Mouse (Mus musculus): ENCODE data around the gene Max.

The Max gene

DNA sequence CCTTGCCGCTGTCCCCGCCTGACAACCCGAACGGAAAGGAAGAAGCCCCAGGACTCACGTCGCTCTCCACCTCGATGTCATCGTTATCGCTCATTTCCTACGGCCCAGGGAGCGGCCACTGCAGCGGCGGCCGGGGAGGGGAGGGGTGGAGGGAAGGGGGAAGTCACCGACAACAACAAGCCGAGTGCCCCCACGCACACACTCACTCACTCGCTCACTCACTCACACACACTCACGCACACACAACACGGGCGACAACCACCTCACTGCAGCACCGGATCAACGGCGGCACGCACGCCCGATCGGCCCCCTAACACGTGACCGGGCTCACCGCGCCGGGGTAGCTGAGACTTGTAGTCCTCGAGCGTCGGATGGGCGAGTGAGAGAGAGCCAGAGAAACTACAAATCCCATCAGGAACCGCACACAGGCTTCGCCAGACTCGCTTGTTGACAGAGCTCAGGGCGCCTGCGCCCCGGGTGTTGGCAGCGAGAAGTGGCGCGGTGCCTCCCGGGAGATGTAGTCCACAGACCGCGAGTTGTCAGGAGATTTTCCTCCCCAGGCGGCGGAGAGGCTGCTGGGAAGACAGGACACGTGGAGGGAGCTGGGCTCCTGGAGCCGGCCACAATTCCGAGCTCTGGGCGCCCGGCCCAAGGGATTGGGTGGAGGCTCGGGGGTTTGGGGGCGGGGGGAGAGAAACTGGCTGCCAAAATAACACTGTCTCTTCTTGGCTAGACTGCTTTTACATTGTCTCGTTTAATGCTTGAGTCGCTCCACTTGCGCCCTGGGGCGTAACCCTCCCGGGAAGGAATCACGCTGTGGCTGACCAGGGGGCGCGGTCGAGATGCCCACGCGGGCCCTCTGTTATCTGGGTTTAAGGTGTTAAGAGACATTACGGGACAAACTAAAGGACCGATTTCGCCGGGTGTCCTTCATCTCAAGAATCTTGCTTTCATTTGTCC is at the start of gene Max:
Gene Max, minus strand, starts transcription at position 270 of the 960 bp plus-strand sequence.
- peak; percentile 97 for DNase-seq (ENCODE audit: low read depth, low spot score)

- DNase-seq (ENCODE audit: low read depth, low spot score) = peak; percentile 26
Measured at GRCm38 (mm10) chr12:77011092-77011720, 49.2 kb upstream of the Max start.

DNA sequence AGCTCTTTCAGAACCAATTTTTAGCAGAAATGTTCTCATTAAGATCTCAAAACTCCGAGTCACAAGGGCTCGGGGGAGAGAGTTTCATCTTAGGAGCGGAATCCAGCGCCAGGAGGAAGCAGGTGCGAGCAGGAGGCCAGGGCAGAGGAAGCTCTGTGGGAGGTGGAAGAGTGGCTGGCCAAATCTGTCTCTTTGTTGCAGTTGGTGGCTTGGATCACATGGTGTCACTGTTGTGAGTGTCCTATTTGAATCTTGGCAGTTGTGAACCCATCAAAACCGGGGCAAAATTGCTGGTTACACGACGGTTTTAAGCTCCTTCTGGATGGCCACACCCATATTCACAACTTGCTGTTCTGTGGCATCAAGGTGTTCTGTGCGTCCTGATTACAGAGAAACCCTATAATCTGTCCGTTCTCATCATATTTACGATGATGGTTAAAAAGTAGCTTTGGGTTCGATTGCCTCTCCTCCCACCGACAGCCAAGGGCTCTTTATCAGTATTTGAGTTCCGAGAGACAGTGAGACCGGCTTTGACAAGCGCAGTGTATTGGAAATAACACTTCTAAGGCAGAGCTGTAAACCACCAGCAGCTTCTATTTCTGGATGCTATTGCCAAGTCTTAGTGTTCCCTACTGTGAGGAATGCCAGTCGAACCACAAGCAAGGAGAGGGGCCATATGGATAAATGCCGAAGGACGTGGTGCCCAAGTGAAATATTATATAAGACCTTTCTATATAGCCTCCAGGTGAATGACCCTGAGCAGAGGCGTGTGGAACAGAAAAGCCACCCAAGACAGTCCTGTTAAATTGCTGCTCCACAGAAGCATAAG is 47.4 kb upstream of the Max start:
- DNase-seq (ENCODE audit: low read depth, low spot score) = no peak

DNA sequence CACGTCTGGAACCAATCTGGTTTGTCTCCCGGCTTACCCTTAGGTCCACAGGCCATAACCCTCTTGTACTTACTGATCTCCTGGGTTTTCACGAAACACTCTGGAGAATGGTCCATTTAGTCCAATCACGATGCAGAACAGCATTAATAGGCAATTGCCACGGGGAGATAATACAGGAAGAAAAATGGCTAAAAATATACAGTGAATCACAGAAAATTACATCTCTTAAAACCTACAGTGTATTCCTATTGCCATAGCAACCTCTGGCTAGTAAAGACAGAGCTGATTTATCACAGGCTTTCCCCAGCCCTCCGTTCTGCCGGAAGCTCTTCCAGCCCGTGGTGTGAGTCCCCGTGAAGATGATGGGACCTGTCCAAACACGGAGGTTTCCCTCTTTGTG is 42.9 kb upstream of the Max start:
- DNase-seq (ENCODE audit: low read depth, low spot score) = no peak

- no peak for DNase-seq (ENCODE audit: low read depth, low spot score)
Measured at GRCm38 (mm10) chr12:77002551-77003228, 40.7 kb upstream of the Max start.

- no peak for DNase-seq (ENCODE audit: low read depth, low spot score)
Measured at GRCm38 (mm10) chr12:77001312-77001711, 39.3 kb upstream of the Max start.

DNA sequence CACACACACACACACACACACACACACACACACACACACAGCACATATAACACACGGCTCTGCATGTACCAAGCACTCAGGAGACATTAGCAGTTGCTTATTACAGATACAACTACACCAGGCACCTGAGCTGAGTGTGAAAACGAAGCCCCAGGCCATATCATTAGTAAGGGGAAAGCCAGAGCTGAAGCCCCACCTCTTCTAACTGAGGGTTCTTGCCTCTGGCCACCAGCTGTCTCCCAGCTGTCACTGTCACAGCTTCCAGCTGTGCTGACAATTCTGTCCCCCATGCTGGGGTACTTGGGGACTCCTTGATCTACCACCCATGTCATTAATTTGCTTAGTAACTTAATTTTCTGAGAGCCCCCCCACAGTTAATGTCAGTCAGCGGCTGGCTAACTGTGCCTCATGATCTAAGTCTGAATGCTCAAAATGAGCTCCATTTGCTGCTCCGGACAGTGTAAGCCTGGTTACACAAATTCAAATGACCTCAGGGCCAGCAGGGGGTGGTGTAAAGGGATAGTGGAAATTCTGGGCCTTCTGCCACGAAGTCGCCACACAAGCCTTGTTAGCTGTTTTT is 38.8 kb upstream of the Max start:
- no peak for DNase-seq (ENCODE audit: low read depth, low spot score)

GRCm38 (mm10) chr12:77000096-77000704 is 38.2 kb upstream of the Max start:
- DNase-seq (ENCODE audit: low read depth, low spot score) = peak; percentile 48

GRCm38 (mm10) chr12:76994766-76995165 is 32.8 kb upstream of the Max start:
- no peak for DNase-seq (ENCODE audit: low read depth, low spot score)

DNA sequence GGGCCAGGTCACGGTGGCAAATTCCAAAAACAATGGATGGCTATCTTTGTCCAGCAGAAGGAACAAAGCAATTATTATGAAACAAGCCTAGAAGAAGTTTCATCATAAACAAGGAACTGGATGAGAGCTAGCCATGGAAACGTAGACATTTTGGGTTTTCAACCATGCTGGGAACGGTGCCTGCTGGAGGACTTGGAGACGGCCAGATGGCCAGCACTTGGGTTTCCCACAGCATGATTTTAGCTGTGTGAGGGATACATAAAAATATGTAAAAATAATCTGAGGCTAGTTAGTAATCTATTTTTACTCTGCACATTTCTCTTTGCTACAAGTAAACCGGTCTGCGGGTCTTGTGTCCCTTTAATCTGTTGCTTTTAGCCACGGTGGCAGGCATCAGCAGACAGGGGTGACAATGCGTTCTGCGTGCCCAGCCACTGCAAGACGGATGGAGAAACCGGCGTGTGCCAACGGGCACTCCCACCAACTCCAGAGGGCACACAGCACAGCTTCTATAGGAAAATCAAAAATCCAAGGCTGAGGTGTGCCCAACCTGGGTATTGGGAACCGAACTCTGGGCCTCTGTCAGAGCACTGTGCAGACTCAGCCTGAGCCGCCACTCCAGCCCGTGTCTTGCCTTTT is 31.0 kb upstream of the Max start:
- DNase-seq (ENCODE audit: low read depth, low spot score) = no peak

- no peak for DNase-seq (ENCODE audit: low read depth, low spot score)
Measured at GRCm38 (mm10) chr12:76982818-76983471, 20.9 kb upstream of the Max start.

DNA sequence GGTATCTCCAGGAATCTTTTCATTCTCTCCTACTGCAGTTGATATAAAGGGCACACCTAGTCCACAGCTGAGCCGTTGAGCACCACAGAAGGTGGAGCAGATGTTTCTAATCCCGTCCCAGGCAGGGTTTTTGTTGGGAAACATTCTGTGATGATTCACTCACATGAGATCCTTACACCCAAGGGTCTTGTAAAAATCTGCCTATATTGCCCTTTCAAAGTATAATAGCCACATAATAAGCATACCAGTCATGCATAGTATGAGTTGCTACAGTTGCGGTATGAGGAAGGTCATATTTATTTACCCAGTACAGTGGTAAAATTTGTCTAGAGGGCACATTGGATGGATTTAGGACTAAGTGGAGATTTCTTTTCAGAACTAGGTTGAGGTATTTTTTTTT is 17.5 kb upstream of the Max start:
- DNase-seq (ENCODE audit: low read depth, low spot score) = no peak

DNA sequence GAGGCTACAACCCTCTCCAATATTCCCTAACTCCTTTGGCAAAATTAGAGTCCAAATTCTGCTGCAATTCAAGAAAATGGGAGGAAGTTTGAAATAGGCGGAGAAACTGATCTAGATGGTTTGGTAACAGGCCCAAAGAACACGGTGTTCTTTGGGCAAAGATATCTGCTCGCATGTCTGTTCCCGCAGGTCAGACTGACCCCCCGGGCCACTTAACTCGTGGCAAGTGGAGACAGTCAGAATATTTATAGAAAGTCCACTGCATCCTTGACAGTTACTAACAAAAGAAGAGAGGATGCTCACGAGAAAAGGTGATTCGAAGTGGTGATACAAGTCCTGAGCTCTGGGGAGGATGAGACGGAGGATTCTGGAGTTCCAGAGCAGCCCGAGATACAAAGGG is 10.7 kb upstream of the Max start:
- no peak for DNase-seq (ENCODE audit: low read depth, low spot score)

DNA sequence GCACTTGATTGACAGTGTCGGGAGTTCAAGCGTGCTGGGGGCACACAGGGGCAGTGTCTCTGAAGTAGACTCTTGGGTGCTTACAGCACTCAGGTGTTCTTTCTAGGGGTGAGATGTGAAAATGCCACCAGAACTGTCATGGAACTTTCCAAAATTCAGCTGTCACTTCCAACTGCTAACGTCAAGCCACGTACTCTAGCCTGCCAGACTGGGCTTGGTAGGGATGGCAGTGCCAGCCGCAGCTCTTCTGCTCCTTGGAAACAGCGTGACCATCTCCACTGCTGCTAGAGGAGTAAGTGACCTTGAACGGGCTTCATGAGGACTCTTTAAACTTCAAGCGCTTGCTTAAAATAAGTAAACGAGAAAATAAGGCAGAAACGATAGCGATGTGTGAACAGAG is 10.2 kb upstream of the Max start:
- DNase-seq (ENCODE audit: low read depth, low spot score) = no peak

DNA sequence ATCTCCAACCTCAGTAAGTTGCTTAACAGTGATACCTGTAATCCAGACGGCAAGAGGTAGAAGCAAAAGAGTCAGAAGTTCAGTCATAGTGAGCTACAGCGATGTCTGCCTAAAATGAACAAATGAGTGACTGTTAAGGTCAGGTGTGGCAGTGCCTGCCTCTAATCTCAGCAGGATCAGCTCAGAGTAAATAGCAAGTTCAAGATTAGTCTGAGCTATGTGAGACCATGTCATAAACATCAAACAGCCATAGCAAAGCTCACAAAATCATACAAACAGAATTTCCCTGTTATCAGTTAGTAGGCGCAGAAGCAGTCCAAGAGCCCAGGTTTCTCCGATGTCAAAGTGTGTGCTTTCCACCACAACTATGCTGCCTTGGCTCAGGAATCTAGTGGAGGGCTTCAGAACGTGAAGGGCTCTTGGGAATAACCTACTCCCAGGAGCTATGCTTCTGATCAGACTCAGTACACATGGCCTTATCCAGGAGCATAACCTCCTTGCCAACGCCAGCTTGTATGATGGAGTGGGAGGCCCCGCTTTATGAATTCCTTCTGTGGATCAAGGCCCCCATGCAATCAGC is 9.7 kb upstream of the Max start:
- DNase-seq (ENCODE audit: low read depth, low spot score) = no peak

DNA sequence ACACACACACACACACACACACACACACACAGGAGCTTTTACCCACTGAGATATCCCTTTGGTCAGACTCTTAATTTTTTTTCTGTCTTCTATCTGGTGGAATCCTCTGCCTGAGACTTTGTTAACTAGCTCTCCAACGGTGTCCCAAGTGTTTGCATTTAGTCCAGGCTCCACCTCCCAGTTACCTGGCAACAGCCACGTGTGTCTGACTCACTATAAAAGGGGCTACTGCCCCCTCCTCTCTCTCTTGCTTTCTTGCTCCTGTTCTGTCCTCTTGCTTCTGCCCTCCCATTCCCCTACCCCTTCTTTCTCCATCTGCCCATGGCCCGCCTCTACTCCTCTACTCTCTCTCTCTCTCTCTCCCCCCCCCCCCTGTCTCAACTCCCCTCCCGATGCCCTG is 3.9 kb upstream of the Max start:
- no peak for DNase-seq (ENCODE audit: low read depth, low spot score)

- no peak for DNase-seq (ENCODE audit: low read depth, low spot score)
Measured at GRCm38 (mm10) chr12:76965089-76965488, 3.1 kb upstream of the Max start.

- DNase-seq (ENCODE audit: low read depth, low spot score) = no peak
Measured at GRCm38 (mm10) chr12:76961052-76961931, 709 bp downstream of the Max start.

Measured in c-Kit-negative CD71-positive TER-119-positive erythroid progenitor cells, embryonic 14.5 days (primary cell).